Mouse (Mus musculus): ENCODE results near the gene Prkca. TPM values are rescaled to one million over a fixed set of nuclear protein-coding genes. Genes with fewer than 3 reads are reported as not detected.

Gene Prkca
- total and polyA plus RNA-seq, 3 experiments, result 15.3 to 30.9 (median 19.9) TPM

- H3K4me3 ChIP-seq (ENCODE audit: control insufficient read depth in 1 of 2, insufficient read depth in 1 of 2, low read depth in 2 of 2, low read length in 2 of 2), result no peak overlapping the region
- no peaks in the 10 kb centered on the region for H3K9me3 ChIP-seq (replicated peaks; ENCODE audit: insufficient read depth, low read length)
- no peaks in the 10 kb centered on the region for H3K4me1 ChIP-seq (ENCODE audit: control insufficient read depth in 1 of 2, insufficient read depth in 2 of 2, low read length in 2 of 2)
- peak; percentile 57 for DNase-seq (ENCODE audit: low read depth, low spot score)
- no peaks in the 10 kb centered on the region for H3K79me2 ChIP-seq (ENCODE audit: control insufficient read depth, insufficient read depth, low read length, poor library complexity)
- H3K36me3 ChIP-seq (ENCODE audit: control insufficient read depth in 1 of 2, insufficient read depth in 2 of 2, low read length in 2 of 2), result no peaks in the 10 kb centered on the region
- no peak overlapping the region for H3K9ac ChIP-seq (ENCODE audit: control insufficient read depth, low read depth, low read length, poor library complexity, severe bottlenecking)
- no peak overlapping the region for H3K27ac ChIP-seq (ENCODE audit: control insufficient read depth, low read depth, low read length)
- TF ChIP-seq RAD21 (IDR thresholded peaks at IDR 0.05; ENCODE audit: low read depth, low read length) (peak; percentile 21), TAL1 (IDR thresholded peaks at IDR 0.05; ENCODE audit: low read length) (no peak), GABPA (IDR thresholded peaks at IDR 0.05; ENCODE audit: low read depth, low read length) (no peak), ZC3H11A (IDR thresholded peaks at IDR 0.05; ENCODE audit: low read depth, low read length) (peak; percentile 26; the same call in 1 of the 2 replicates), CTCF (IDR thresholded peaks at IDR 0.05 in 2 of 3, conservative IDR thresholded peaks at IDR 0.05 in 1 of 3; ENCODE audit: control insufficient read depth in 1 of 3, insufficient read depth in 1 of 3, low read depth in 2 of 3, low read length in 3 of 3, poor library complexity in 1 of 3, severe bottlenecking in 1 of 3) (peak; percentile 58 to 72 (median 62)), SIN3A (IDR thresholded peaks at IDR 0.05; ENCODE audit: low read length) (no peak), POLR2AphosphoS5 (IDR thresholded peaks at IDR 0.05; ENCODE audit: borderline replicate concordance, low read depth, low read length) (no peak), ZKSCAN1 (IDR thresholded peaks at IDR 0.05; ENCODE audit: low read depth, low read length) (no peak), SMC3 (IDR thresholded peaks at IDR 0.05; ENCODE audit: low read depth, low read length) (peak; percentile 61), GATA1 (IDR thresholded peaks at IDR 0.05; ENCODE audit: low read depth, low read length) (no peak)
- no peaks in the 10 kb centered on the region for H3K27me3 ChIP-seq (ENCODE audit: control insufficient read depth in 1 of 2, insufficient read depth in 2 of 2, low read length in 2 of 2)
Observed at GRCm38 (mm10) chr11:108135407-108136159, 208.1 kb downstream of the Prkca start.

DNA sequence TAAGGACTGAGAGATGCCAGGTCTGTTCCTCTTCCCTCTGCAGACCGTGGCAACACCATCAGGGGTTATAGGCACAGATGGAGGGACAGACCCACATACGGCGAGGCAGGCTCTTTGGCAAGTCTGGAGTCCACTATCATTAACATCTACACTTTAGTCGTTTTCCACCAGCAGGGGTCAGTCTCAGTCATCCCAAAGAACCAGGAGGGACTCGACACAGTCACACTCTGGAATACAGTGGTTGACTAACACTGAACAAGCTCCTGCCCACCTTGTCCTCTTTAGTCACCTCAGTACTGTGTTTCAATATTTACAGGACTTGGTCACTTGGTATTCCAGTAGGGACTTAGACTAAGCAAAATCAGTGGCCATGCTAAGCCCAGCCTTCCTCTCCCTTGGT lies 215.1 kb downstream of the Prkca start:
- Histone ChIP-seq H3K4me3 (ENCODE audit: control insufficient read depth in 1 of 2, insufficient read depth in 1 of 2, low read depth in 2 of 2, low read length in 2 of 2) (no peak overlapping the region), H3K9me3 (replicated peaks; ENCODE audit: insufficient read depth, low read length) (no peaks in the 10 kb centered on the region), H3K9ac (ENCODE audit: control insufficient read depth, low read depth, low read length, poor library complexity, severe bottlenecking) (no peak overlapping the region), H3K27ac (ENCODE audit: control insufficient read depth, low read depth, low read length) (no peak overlapping the region), H3K27me3 (ENCODE audit: control insufficient read depth in 1 of 2, insufficient read depth in 2 of 2, low read length in 2 of 2) (no peaks in the 10 kb centered on the region), H3K4me1 (ENCODE audit: control insufficient read depth in 1 of 2, insufficient read depth in 2 of 2, low read length in 2 of 2) (no peaks in the 10 kb centered on the region; a peak in 1 of 4 replicates), H3K79me2 (ENCODE audit: control insufficient read depth, insufficient read depth, low read length, poor library complexity) (no peaks in the 10 kb centered on the region), H3K36me3 (ENCODE audit: control insufficient read depth in 1 of 2, insufficient read depth in 2 of 2, low read length in 2 of 2) (no peaks in the 10 kb centered on the region)
- DNase-seq (ENCODE audit: low read depth, low spot score), result peak; percentile 62
- TF ChIP-seq ZC3H11A (IDR thresholded peaks at IDR 0.05; ENCODE audit: low read depth, low read length) (peak; percentile 76), POLR2AphosphoS2 (IDR thresholded peaks at IDR 0.05; ENCODE audit: low read length) (no peak), USF2 (IDR thresholded peaks at IDR 0.05; ENCODE audit: borderline replicate concordance in 1 of 2, insufficient read depth in 1 of 2, low read depth in 1 of 2, low read length in 2 of 2) (no peak), POLR2AphosphoS5 (IDR thresholded peaks at IDR 0.05; ENCODE audit: borderline replicate concordance, low read depth, low read length) (no peak), JUND (IDR thresholded peaks at IDR 0.05; ENCODE audit: low read depth, low read length) (no peak), GATA1 (IDR thresholded peaks at IDR 0.05; ENCODE audit: low read depth, low read length) (peak; percentile 71), EP300 (IDR thresholded peaks at IDR 0.05; ENCODE audit: low read depth in 1 of 2, low read length in 2 of 2) (no peak), CTCF (IDR thresholded peaks at IDR 0.05 in 2 of 3, conservative IDR thresholded peaks at IDR 0.05 in 1 of 3; ENCODE audit: control insufficient read depth in 1 of 3, insufficient read depth in 1 of 3, low read depth in 2 of 3, low read length in 3 of 3, poor library complexity in 1 of 3, severe bottlenecking in 1 of 3) (peak; percentile 56 to 77 (median 60)), E2F4 (IDR thresholded peaks at IDR 0.05; ENCODE audit: borderline replicate concordance, low read depth, low read length) (no peak), RAD21 (IDR thresholded peaks at IDR 0.05; ENCODE audit: low read depth, low read length) (peak; percentile 73), USF1 (IDR thresholded peaks at IDR 0.05; ENCODE audit: low read depth, low read length) (no peak), MAX (IDR thresholded peaks at IDR 0.05; ENCODE audit: low read length) (no peak), ETS1 (IDR thresholded peaks at IDR 0.05; ENCODE audit: low read depth, low read length) (no peak), NRF1 (IDR thresholded peaks at IDR 0.05; ENCODE audit: insufficient read depth, low read depth, low read length, poor library complexity, severe bottlenecking) (no peak), ZKSCAN1 (IDR thresholded peaks at IDR 0.05; ENCODE audit: low read depth, low read length) (no peak), CHD2 (IDR thresholded peaks at IDR 0.05; ENCODE audit: low read length) (no peak), SMC3 (IDR thresholded peaks at IDR 0.05; ENCODE audit: low read depth, low read length) (peak; percentile 87), KAT2A (conservative IDR thresholded peaks at IDR 0.05; ENCODE audit: low read depth, low read length) (no peak), MYC (IDR thresholded peaks at IDR 0.05; ENCODE audit: low read depth, low read length) (no peak), RCOR1 (IDR thresholded peaks at IDR 0.05; ENCODE audit: low read depth, low read length) (no peak), MAFK (IDR thresholded peaks at IDR 0.05; ENCODE audit: borderline replicate concordance, low read depth, low read length) (no peak), TBP (IDR thresholded peaks at IDR 0.05; ENCODE audit: low read depth, low read length) (no peak)

Measured in MEL (cell line).